Mouse (Mus musculus) frontal cortex, postnatal 25 days (tissue): ENCODE measurements at regions not wholly inside any gene's neighbourhood (a gene's known extent, or its start where the extent isn't known, plus 50 kb on each side); places are given as distances from the start of the nearest gene placed in this dataset.
"Not testable (repeated sequence)": the region's sequence is repeated elsewhere in the genome, so short reads cannot be mapped to it uniquely, and the experiment has no call there.

Source experiments
- DNase-seq, 2 experiments: peaks; one replicate each; pipeline ENCODE4 v3.0.0; 2022; ENCODE audit warnings: low spot score in 2 of 2

- DNase-seq = peak in 1 of 2 experiments; percentile 91
Observed at GRCm38 (mm10) chrX:50602881-50603280, 174.6 kb upstream of the Olfr1324 start.

DNA sequence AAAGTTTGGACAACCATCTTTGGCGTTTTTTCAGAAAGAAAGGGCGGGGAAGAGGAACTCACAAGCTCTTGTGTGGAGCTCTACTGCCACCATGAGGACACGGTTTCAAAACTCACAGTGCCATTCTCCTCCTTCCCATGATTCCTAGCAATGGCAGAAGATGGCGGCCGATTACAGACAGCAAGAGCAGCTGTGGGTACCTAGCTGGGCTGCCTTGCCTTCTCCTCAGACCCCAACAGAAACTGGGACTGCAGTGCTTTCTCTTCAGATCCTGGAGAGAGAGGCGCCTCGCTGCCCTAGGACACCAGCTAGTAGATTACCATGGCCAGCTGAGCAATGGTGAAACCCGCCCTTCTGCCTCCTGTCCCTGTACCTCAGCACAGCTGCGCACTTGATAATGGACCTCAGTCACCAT, 174.2 kb upstream of the Olfr1324 start:
- DNase-seq = peak in 1 of 2 experiments; percentile 67

GRCm38 (mm10) chrX:50600262-50600661, 172.0 kb upstream of the Olfr1324 start:
- DNase-seq = peak in 1 of 2 experiments; percentile 86

GRCm38 (mm10) chrX:50599780-50600179, 171.5 kb upstream of the Olfr1324 start:
- peak in 1 of 2 experiments; percentile 73 for DNase-seq

- not testable (repeated sequence) for DNase-seq
Observed at GRCm38 (mm10) chrX:50597626-50598025, 169.3 kb upstream of the Olfr1324 start.

GRCm38 (mm10) chrX:50597105-50597504, 168.8 kb upstream of the Olfr1324 start:
- peak in 1 of 2 experiments; percentile 76 for DNase-seq

- not testable (repeated sequence) for DNase-seq
Observed at GRCm38 (mm10) chrX:50594976-50595375, 166.7 kb upstream of the Olfr1324 start.

GRCm38 (mm10) chrX:50591477-50591876, 163.2 kb upstream of the Olfr1324 start:
- no peak for DNase-seq

- peak in 1 of 2 experiments; percentile 76 for DNase-seq
Observed at GRCm38 (mm10) chrX:50590673-50591341, 162.5 kb upstream of the Olfr1324 start.

- no peak for DNase-seq
Observed at GRCm38 (mm10) chrX:50588892-50589291, 160.6 kb upstream of the Olfr1324 start.

GRCm38 (mm10) chrX:50583741-50584580, 155.7 kb upstream of the Olfr1324 start:
- DNase-seq = peak in 1 of 2 experiments; percentile 54

GRCm38 (mm10) chrX:50580200-50580599, 151.9 kb upstream of the Olfr1324 start:
- peak in 1 of 2 experiments; percentile 82 for DNase-seq

DNA sequence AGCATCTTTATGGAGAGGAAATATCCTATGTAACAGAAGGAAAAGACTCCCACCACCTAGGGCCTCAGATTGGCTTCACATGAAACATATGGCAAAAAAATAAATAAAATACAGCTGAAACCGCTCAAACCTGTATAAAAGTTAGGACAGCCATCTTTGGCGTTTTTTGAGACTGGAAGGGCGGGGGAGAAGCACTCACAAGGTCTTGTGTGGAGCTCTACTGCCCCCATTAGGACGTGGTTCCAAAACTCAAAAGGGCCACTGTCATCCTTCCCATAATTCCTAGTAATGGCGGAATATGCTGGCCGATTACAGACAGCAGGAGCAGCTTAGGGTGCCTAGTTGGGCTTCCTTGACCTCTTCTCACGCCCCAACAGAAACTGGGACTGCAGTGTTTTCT, 148.5 kb upstream of the Olfr1324 start:
- DNase-seq = peak in 1 of 2 experiments; percentile 86

GRCm38 (mm10) chrX:50572191-50573095, 144.1 kb upstream of the Olfr1324 start:
- DNase-seq = peak in 1 of 2 experiments; percentile 86

GRCm38 (mm10) chrX:50569087-50569486, 140.8 kb upstream of the Olfr1324 start:
- DNase-seq = peak in 1 of 2 experiments; percentile 68

DNA sequence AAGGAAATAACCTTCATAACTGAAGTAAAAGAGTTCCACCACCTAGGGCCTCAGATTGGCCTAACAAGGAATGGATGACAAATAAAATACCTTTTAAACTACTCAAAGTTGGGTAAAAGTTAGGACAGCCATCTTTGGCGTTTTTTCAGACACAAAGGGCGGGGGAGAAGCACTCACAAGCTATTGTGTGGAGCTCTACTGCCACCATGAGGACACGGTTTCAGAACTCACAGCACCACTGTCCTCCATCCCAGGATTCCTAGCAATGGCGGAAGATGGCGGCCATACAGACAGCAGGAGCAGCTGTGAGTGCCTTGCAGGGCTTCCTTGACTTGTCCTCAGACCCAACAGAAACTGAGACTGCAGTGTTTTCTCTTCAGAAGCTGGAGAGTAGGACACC, 138.0 kb upstream of the Olfr1324 start:
- peak in 1 of 2 experiments; percentile 88 for DNase-seq

GRCm38 (mm10) chrX:50565031-50565430, 136.7 kb upstream of the Olfr1324 start:
- not testable (repeated sequence) for DNase-seq

GRCm38 (mm10) chrX:50560915-50561314, 132.6 kb upstream of the Olfr1324 start:
- DNase-seq = no peak

DNA sequence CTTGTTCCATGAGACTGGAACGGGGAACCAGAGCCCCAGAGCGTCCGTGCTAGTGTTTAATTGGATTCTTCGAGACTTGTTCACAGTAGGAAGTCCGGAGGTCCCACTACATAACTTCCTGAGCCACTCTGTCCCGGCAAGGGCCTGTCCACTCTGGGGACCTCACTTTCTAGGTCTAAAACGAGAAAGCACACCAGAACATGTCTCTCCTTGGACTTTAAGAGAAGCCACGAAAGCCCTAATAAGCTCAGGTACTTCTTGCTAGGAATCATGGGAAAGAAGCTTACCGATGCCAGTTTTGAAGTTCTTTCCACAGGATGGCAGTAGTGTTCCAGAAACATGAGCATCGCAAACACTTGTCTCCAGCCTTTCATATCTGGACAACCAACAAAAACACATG, 122.0 kb upstream of the Olfr1324 start:
- peak in 1 of 2 experiments; percentile 29 for DNase-seq

GRCm38 (mm10) chrX:50549713-50550112, 121.4 kb upstream of the Olfr1324 start:
- DNase-seq = peak in 1 of 2 experiments; percentile 70

DNA sequence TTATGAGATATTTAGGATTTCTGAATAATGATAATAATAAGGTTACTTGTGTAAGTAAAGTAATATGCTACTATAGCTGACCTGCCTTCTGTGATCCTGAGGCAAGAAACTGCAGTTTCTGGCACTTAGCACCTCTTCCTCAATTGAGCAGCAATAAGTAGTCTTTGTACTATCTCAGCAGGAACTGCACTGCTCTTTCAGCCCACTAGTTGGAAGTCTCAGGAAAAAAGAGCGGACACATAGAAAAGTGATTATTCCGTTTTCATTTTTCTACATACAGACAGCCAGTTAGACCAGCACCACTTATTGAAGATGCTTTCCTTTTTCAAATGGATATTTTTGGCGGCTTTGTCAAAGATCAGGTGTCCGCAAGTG, 109.5 kb upstream of the Olfr1324 start:
- DNase-seq = not testable (repeated sequence)
